Mouse (Mus musculus) kidney, postnatal 36 days (tissue): ENCODE data around the gene Olfr643.

Source experiments
- DNase-seq, 2 experiments: peaks; one replicate each; pipeline ENCODE4 v3.0.0; 2021 to 2022; ENCODE audit warnings: mixed read lengths in 2 of 2

Olfr643 gene

GRCm38 (mm10) chr7:104137305-104137704 lies at the start of gene Olfr643:
Gene Olfr643 (minus strand): TSS chr7:104137405.
- no peak for DNase-seq

- DNase-seq = no peak
Measured at GRCm38 (mm10) chr7:104183292-104183691, 46.1 kb upstream of the Olfr643 start, which contains the start of gene Olfr648. Gene Olfr648 (minus strand): TSS chr7:104183392.

- DNase-seq = no peak
Measured at GRCm38 (mm10) chr7:104179074-104179473, 41.9 kb upstream of the Olfr643 start.

GRCm38 (mm10) chr7:104178422-104179054 lies 41.3 kb upstream of the Olfr643 start:
- DNase-seq = no peak

- no peak for DNase-seq
Measured at GRCm38 (mm10) chr7:104175085-104175484, 37.9 kb upstream of the Olfr643 start.

GRCm38 (mm10) chr7:104169634-104170204 lies 32.5 kb upstream of the Olfr643 start:
- no peak for DNase-seq

GRCm38 (mm10) chr7:104167105-104167504 lies 29.9 kb upstream of the Olfr643 start:
- no peak for DNase-seq

GRCm38 (mm10) chr7:104150456-104150855 lies 13.3 kb upstream of the Olfr643 start, which contains the start of gene Ubqlnl:
Gene Ubqlnl (minus strand): TSS chr7:104150556.
- no peak for DNase-seq

- no peak for DNase-seq
Measured at GRCm38 (mm10) chr7:104143179-104143578, 6.0 kb upstream of the Olfr643 start, which contains the start of gene Ubqln3. Gene Ubqln3 (minus strand): TSS chr7:104143279.

- no peak for DNase-seq
Measured at GRCm38 (mm10) chr7:104129726-104130125, 7.5 kb downstream of the Olfr643 start, which contains the start of gene Ubqln5. Gene Ubqln5 (minus strand): TSS chr7:104129826.

- no peak for DNase-seq
Measured at GRCm38 (mm10) chr7:104104757-104104972, 32.5 kb downstream of the Olfr643 start, which contains the start of gene Olfr646. Gene Olfr646 (plus strand): TSS chr7:104104873.

GRCm38 (mm10) chr7:104103913-104104756 lies 33.1 kb downstream of the Olfr643 start:
- DNase-seq = no peak

GRCm38 (mm10) chr7:104085365-104085764 lies 51.8 kb downstream of the Olfr643 start, which contains the start of gene Olfr645:
Gene Olfr645 (minus strand): TSS chr7:104085465.
- DNase-seq = no peak

- DNase-seq = no peak
Measured at GRCm38 (mm10) chr7:104071769-104072168, 65.4 kb downstream of the Olfr643 start, which contains the start of gene Olfr644. Gene Olfr644 (minus strand): TSS chr7:104071869.

- DNase-seq = no peak
Measured at GRCm38 (mm10) chr7:104061345-104061744, 75.9 kb downstream of the Olfr643 start, which contains the start of gene 4930516K23Rik. Gene 4930516K23Rik (minus strand): TSS chr7:104061445.

- no peak for DNase-seq
Measured at GRCm38 (mm10) chr7:104059215-104059614, 78.0 kb downstream of the Olfr643 start.

GRCm38 (mm10) chr7:104052566-104052965 lies 84.6 kb downstream of the Olfr643 start, which contains the start of gene Olfr642:
Gene Olfr642 (minus strand): TSS chr7:104052666.
- DNase-seq = no peak

GRCm38 (mm10) chr7:104050745-104051144 lies 86.5 kb downstream of the Olfr643 start:
- no peak for DNase-seq

GRCm38 (mm10) chr7:104035145-104035544 lies 102.1 kb downstream of the Olfr643 start, which contains the start of gene Olfr641:
Gene Olfr641 (plus strand): TSS chr7:104035445.
- DNase-seq = no peak

- DNase-seq = no peak
Measured at GRCm38 (mm10) chr7:104026978-104027377, 110.2 kb downstream of the Olfr643 start.

GRCm38 (mm10) chr7:104025473-104025872 lies 111.7 kb downstream of the Olfr643 start, which contains the start of gene Olfr640:
Gene Olfr640 (minus strand): TSS chr7:104025573.
- DNase-seq = no peak

GRCm38 (mm10) chr7:104021651-104022050 lies 115.6 kb downstream of the Olfr643 start:
- no peak for DNase-seq

- no peak for DNase-seq
Measured at GRCm38 (mm10) chr7:104018953-104019352, 118.3 kb downstream of the Olfr643 start.
